Comparison of ENCODE assay signal across 17 mouse cellular contexts in genomic region chr4:104218765-104219164, GRCm38 (mm10).
DNase-seq lines count a peak whose midpoint lies in the region; ATAC-seq and TF ChIP-seq lines count a peak whose summit lies in the region.
"Had no signal": no experiment of that assay in that cellular context is flagged by ENCODE, and none has a peak within 500 bp of the region (broad histone marks: within the 10 kb centered on the region; RNA-seq: fewer than 3 reads in every experiment).

No protein-coding gene starts in this region.

- H3K4me3 ChIP-seq in kidney, embryonic 14.5 days (ENCODE audit: low read length), result no peak overlapping the region
- H3K4me3 ChIP-seq in stomach, postnatal 0 days (ENCODE audit: low read depth, low read length), result no peak overlapping the region
- H3K4me3 ChIP-seq: erythroblast, embryonic 14.5 days; heart, embryonic 13.5 days; hindbrain, embryonic 12.5 days; limb, embryonic 12.5 days; midbrain, embryonic 12.5 days; neural tube, embryonic 12.5 days had no signal

- 63% methylated on average over 6 of the region's 6 CpGs for WGBS in kidney, embryonic 14.5 days
- WGBS in stomach, postnatal 0 days, result 42% methylated on average over 6 of the region's 6 CpGs

- H3K27me3 ChIP-seq in kidney, embryonic 14.5 days (ENCODE audit: control insufficient read depth, insufficient read depth, low read length), result no peaks in the 10 kb centered on the region
- H3K27me3 ChIP-seq in stomach, postnatal 0 days (ENCODE audit: control insufficient read depth, insufficient read depth, low read length), result no peaks in the 10 kb centered on the region
- H3K27me3 ChIP-seq: hindbrain, embryonic 12.5 days; neural tube, embryonic 12.5 days had no signal

- H3K9me3 ChIP-seq in kidney, embryonic 14.5 days (ENCODE audit: control insufficient read depth, low read length), result no peaks in the 10 kb centered on the region
- no peaks in the 10 kb centered on the region for H3K9me3 ChIP-seq in stomach, postnatal 0 days (ENCODE audit: control insufficient read depth, low read length)
- H3K9me3 ChIP-seq: heart, embryonic 13.5 days; hindbrain, embryonic 12.5 days; limb, embryonic 12.5 days; midbrain, embryonic 12.5 days; neural tube, embryonic 12.5 days had no signal

- H3K4me2 ChIP-seq in kidney, embryonic 14.5 days (replicated peaks; ENCODE audit: low read depth, low read length), result no peak overlapping the region
- no peak overlapping the region for H3K4me2 ChIP-seq in stomach, postnatal 0 days (replicated peaks; ENCODE audit: low read depth)
- H3K4me2 ChIP-seq: heart, embryonic 13.5 days; hindbrain, embryonic 12.5 days; limb, embryonic 12.5 days; midbrain, embryonic 12.5 days; neural tube, embryonic 12.5 days had no signal

- no peaks in the 10 kb centered on the region for H3K36me3 ChIP-seq in kidney, embryonic 14.5 days (ENCODE audit: control insufficient read depth, insufficient read depth, low read length)
- no peaks in the 10 kb centered on the region for H3K36me3 ChIP-seq in stomach, postnatal 0 days (ENCODE audit: control insufficient read depth, insufficient read depth, low read length)
- H3K36me3 ChIP-seq: heart, embryonic 13.5 days; hindbrain, embryonic 12.5 days; limb, embryonic 12.5 days; midbrain, embryonic 12.5 days; neural tube, embryonic 12.5 days had no signal

- H3K4me1 ChIP-seq in kidney, embryonic 14.5 days (ENCODE audit: control insufficient read depth, insufficient read depth, low read length), result no peaks in the 10 kb centered on the region
- no peaks in the 10 kb centered on the region; the same call in 1 of the 2 replicates for H3K4me1 ChIP-seq in stomach, postnatal 0 days (replicated peaks; ENCODE audit: control insufficient read depth, insufficient read depth)
- H3K4me1 ChIP-seq: neural tube, embryonic 12.5 days had no signal

- TF ChIP-seq EP300 in stomach, postnatal 0 days (optimal IDR thresholded peaks at IDR 0.05), result no peak

- DNase-seq in adrenal gland, postnatal 10 days, result peak; percentile 26
- no peak for DNase-seq in adrenal gland, adult 18-20 months (ENCODE audit: low spot score in 2 of 2)
- peak; percentile 52 for DNase-seq in kidney, adult 18-20 months
- DNase-seq in ovary, postnatal 14 days (ENCODE audit: low spot score), result peak; percentile 2
- no peak for DNase-seq in ovary, adult 18-20 months (ENCODE audit: low spot score)
- peak; percentile 18 for DNase-seq in stomach, postnatal 0 days (ENCODE audit: low spot score)
- DNase-seq: cerebellum, adult 8-10 months; gastrocnemius, postnatal 10 days had no signal

- no peak overlapping the region for H3K27ac ChIP-seq in kidney, embryonic 14.5 days (ENCODE audit: low read depth, low read length)
- no peak overlapping the region for H3K27ac ChIP-seq in stomach, postnatal 0 days (replicated peaks)
- H3K27ac ChIP-seq: heart, embryonic 13.5 days; hindbrain, embryonic 12.5 days; limb, embryonic 12.5 days; neural tube, embryonic 12.5 days had no signal

- TF ChIP-seq CTCF in stomach, postnatal 0 days (IDR thresholded peaks at IDR 0.05; ENCODE audit: low read depth), result no peak

- no peak overlapping the region for H3K9ac ChIP-seq in kidney, embryonic 14.5 days (ENCODE audit: low read depth, low read length)
- no peak overlapping the region for H3K9ac ChIP-seq in stomach, postnatal 0 days (ENCODE audit: low read length)
- H3K9ac ChIP-seq: heart, embryonic 13.5 days; hindbrain, embryonic 12.5 days; limb, embryonic 12.5 days; midbrain, embryonic 12.5 days; neural tube, embryonic 12.5 days had no signal

- ATAC-seq in kidney, embryonic 14.5 days (ENCODE audit: low FRiP score, low TSS enrichment), result no peak
- ATAC-seq in stomach, postnatal 0 days (ENCODE audit: low FRiP score, low TSS enrichment), result no peak
- no peak for ATAC-seq in frontal cortex, adult (ENCODE audit: low TSS enrichment)
- ATAC-seq: lung, postnatal 0 days had no signal

Comparison
In these comparisons a context has a peak if more than half of its experiments do, and no peak if none do; other contexts are left out.
1. DNase-seq: peak in adrenal gland, postnatal 10 days (single experiment), kidney, adult 18-20 months (single experiment), ovary, postnatal 14 days (single experiment) and stomach, postnatal 0 days (single experiment); none in adrenal gland, adult 18-20 months (0 of 2) and ovary, adult 18-20 months (single experiment).